Mouse (Mus musculus) embryonic facial prominence, embryonic 12.5 days (tissue): ENCODE results near the gene Ccnl1. TPM values are rescaled to one million over a fixed set of nuclear protein-coding genes. Genes with fewer than 3 reads are reported as not detected.
A peak's percentile ranks its signal among the peaks of the same experiment; 100 is the strongest.

Experiments
- ATAC-seq: fragments of 200-750 bp; cut with Nextera tagmentation; 2 replicates; pipeline ENCODE4 v1.8.0; 2017; ENCODE audit not compliant: insufficient number of reproducible peaks, insufficient read depth, low FRiP score, low TSS enrichment
- H3K27ac ChIP-seq: fragments of 300-500 bp; sonication (generic); 2 replicates; pipeline ENCODE4 v1.5.1; 2016; ENCODE audit warnings: mild to moderate bottlenecking
- H3K27me3 ChIP-seq: fragments of 300-500 bp; sonication (generic); 2 replicates; pipeline ENCODE4 v1.6.1; 2016; ENCODE audit warnings: mild to moderate bottlenecking, moderate library complexity
- H3K36me3 ChIP-seq: fragments of 300-500 bp; sonication (generic); 2 replicates; pipeline ENCODE4 v1.6.1; 2016; ENCODE audit warnings: mild to moderate bottlenecking
- H3K4me1 ChIP-seq: fragments of 300-500 bp; sonication (generic); 2 replicates; pipeline ENCODE4 v1.6.1; 2016
- H3K4me2 ChIP-seq: fragments of 300-500 bp; sonication (generic); replicated peaks from 2 replicates; pipeline ENCODE4 v1.6.1; 2016; ENCODE audit warnings: mild to moderate bottlenecking, moderate library complexity
- H3K4me3 ChIP-seq: fragments of 300-500 bp; sonication (generic); 2 replicates; pipeline ENCODE4 v1.5.1; 2016; ENCODE audit warnings: mild to moderate bottlenecking
- H3K9ac ChIP-seq: fragments of 300-500 bp; sonication (generic); 2 replicates; pipeline ENCODE4 v1.6.1; 2016; ENCODE audit warnings: mild to moderate bottlenecking, moderate library complexity
- H3K9me3 ChIP-seq: fragments of 300-500 bp; sonication (generic); 2 replicates; pipeline ENCODE4 v1.6.1; 2016; ENCODE audit warnings: mild to moderate bottlenecking, moderate library complexity
- WGBS: fragments of 180-500 bp; shearing (Covaris S2); methylation state at CpG from one replicate; pipeline ENCODE4 v1.1.7; 2016; 5-methylcytosine and 5-hydroxymethylcytosine counted together
- polyA plus RNA-seq: library from polyadenylated mRNA; unstranded; fragments of >200 nt; fragmentation: Nextera tagmentation; extraction: Ambion mirVana; gene quantifications from 2 replicates; pipeline ENCODE4 v1.2.1, GENCODE M21; 2016

Ccnl1 gene
- polyA plus RNA-seq, 1 experiment from 2014 or later = 128 TPM

- Histone ChIP-seq H3K9me3 (no peaks in the 10 kb centered on the region), H3K4me1 (no peaks in the 10 kb centered on the region), H3K4me3 (no peak overlapping the region), H3K4me2 (no peak overlapping the region), H3K27me3 (no peaks in the 10 kb centered on the region), H3K27ac (no peak overlapping the region), H3K9ac (no peak overlapping the region), H3K36me3 (no peaks in the 10 kb centered on the region)
- WGBS = 55% methylated on average over 4 of the region's 4 CpGs
- ATAC-seq = no peak
These were observed 45.1 kb downstream of the Ccnl1 start for GRCm38 (mm10) chr3:65912928-65913327.

GRCm38 (mm10) chr3:65912217-65912616 is 45.8 kb downstream of the Ccnl1 start:
- Histone ChIP-seq H3K36me3 (no peaks in the 10 kb centered on the region), H3K9ac (no peak overlapping the region), H3K4me1 (no peaks in the 10 kb centered on the region), H3K4me3 (no peak overlapping the region), H3K27ac (no peak overlapping the region), H3K9me3 (no peaks in the 10 kb centered on the region), H3K4me2 (no peak overlapping the region), H3K27me3 (no peaks in the 10 kb centered on the region)
- 78% methylated on average over 11 of the region's 11 CpGs for WGBS
- no peak for ATAC-seq

- no peak overlapping the region for H3K4me3 ChIP-seq
- no peak for ATAC-seq
- H3K4me2 ChIP-seq = no peak overlapping the region
- H3K27ac ChIP-seq = no peak overlapping the region
- WGBS = 87% methylated on average over 3 of the region's 3 CpGs
- H3K9ac ChIP-seq = no peak overlapping the region
- no peaks in the 10 kb centered on the region for H3K9me3 ChIP-seq
- no peaks in the 10 kb centered on the region for H3K36me3 ChIP-seq
- H3K27me3 ChIP-seq = no peaks in the 10 kb centered on the region
- no peaks in the 10 kb centered on the region for H3K4me1 ChIP-seq
These were observed 46.8 kb downstream of the Ccnl1 start for GRCm38 (mm10) chr3:65911265-65911664.

GRCm38 (mm10) chr3:65909454-65909853 is 48.6 kb downstream of the Ccnl1 start:
- Histone ChIP-seq H3K27me3 (no peaks in the 10 kb centered on the region), H3K4me3 (no peak overlapping the region), H3K36me3 (no peaks in the 10 kb centered on the region), H3K9ac (no peak overlapping the region), H3K27ac (no peak overlapping the region), H3K4me2 (no peak overlapping the region), H3K9me3 (no peaks in the 10 kb centered on the region), H3K4me1 (peaks cover 8% of the 10 kb centered on the region)
- 82% methylated on average over 2 of the region's 2 CpGs for WGBS
- peak; percentile 67; the same call in 1 of the 2 replicates for ATAC-seq

GRCm38 (mm10) chr3:65907536-65907935 is 50.5 kb downstream of the Ccnl1 start:
- 94% methylated on average over 4 of the region's 4 CpGs for WGBS
- Histone ChIP-seq H3K9ac (no peak overlapping the region), H3K4me3 (no peak overlapping the region), H3K4me2 (no peak overlapping the region), H3K27ac (no peak overlapping the region), H3K4me1 (peaks cover 15% of the 10 kb centered on the region), H3K9me3 (no peaks in the 10 kb centered on the region), H3K36me3 (no peaks in the 10 kb centered on the region), H3K27me3 (no peaks in the 10 kb centered on the region)
- ATAC-seq = no peak

GRCm38 (mm10) chr3:65905281-65906169 is 52.5 kb downstream of the Ccnl1 start:
- 25% methylated on average over 7 of the region's 7 CpGs for WGBS
- Histone ChIP-seq H3K9me3 (no peaks in the 10 kb centered on the region), H3K4me3 (no peak overlapping the region)

GRCm38 (mm10) chr3:65904711-65905110 is 53.3 kb downstream of the Ccnl1 start:
- H3K9me3 ChIP-seq = no peaks in the 10 kb centered on the region
- H3K36me3 ChIP-seq = no peaks in the 10 kb centered on the region
- no peak overlapping the region for H3K9ac ChIP-seq
- H3K4me3 ChIP-seq = no peak overlapping the region
- peaks cover 15% of the 10 kb centered on the region for H3K4me1 ChIP-seq
- no peak for ATAC-seq
- H3K27ac ChIP-seq = peak overlapping the region; percentile 65; the same call in 1 of the 2 replicates
- 11% methylated on average over 6 of the region's 6 CpGs for WGBS
- peak overlapping the region; percentile 12; the same call in 1 of the 2 replicates for H3K4me2 ChIP-seq
- H3K27me3 ChIP-seq = no peaks in the 10 kb centered on the region

More at GRCm38 (mm10) chr3:65905281-65906169, 52.5 kb downstream of the Ccnl1 start:
- Histone ChIP-seq H3K9ac (no peak overlapping the region), H3K27ac (peak overlapping the region; percentile 30; the same call in 1 of the 2 replicates), H3K4me1 (peaks cover 15% of the 10 kb centered on the region), H3K27me3 (no peaks in the 10 kb centered on the region), H3K36me3 (no peaks in the 10 kb centered on the region), H3K4me2 (no peak overlapping the region)
- peak; percentile 38; the same call in 1 of the 2 replicates for ATAC-seq

GRCm38 (mm10) chr3:65904106-65904505 is 53.9 kb downstream of the Ccnl1 start:
- 0 out of 2 replicates have a peak, but pooled peaks have one; percentile 53 for ATAC-seq
- peak overlapping the region; percentile 65; the same call in 1 of the 2 replicates for H3K27ac ChIP-seq
- no peaks in the 10 kb centered on the region for H3K27me3 ChIP-seq
- no peaks in the 10 kb centered on the region for H3K9me3 ChIP-seq
- H3K4me2 ChIP-seq = peak overlapping the region; percentile 12; the same call in 1 of the 2 replicates
- H3K36me3 ChIP-seq = no peaks in the 10 kb centered on the region
- no peak overlapping the region for H3K4me3 ChIP-seq
- H3K4me1 ChIP-seq = peaks cover 15% of the 10 kb centered on the region
- 7% methylated on average over 4 of the region's 4 CpGs for WGBS
- H3K9ac ChIP-seq = no peak overlapping the region

- Histone ChIP-seq H3K4me3 (no peak overlapping the region), H3K4me1 (peaks cover 4% of the 10 kb centered on the region), H3K9me3 (no peaks in the 10 kb centered on the region), H3K27ac (no peak overlapping the region), H3K27me3 (no peaks in the 10 kb centered on the region), H3K36me3 (no peaks in the 10 kb centered on the region), H3K9ac (no peak overlapping the region), H3K4me2 (no peak overlapping the region)
- 47% methylated on average over 8 of the region's 8 CpGs for WGBS
- ATAC-seq = no peak
These were observed 59.3 kb downstream of the Ccnl1 start for GRCm38 (mm10) chr3:65898598-65899278.

- 62% methylated on average over 3 of the region's 3 CpGs for WGBS
- H3K4me3 ChIP-seq = no peak overlapping the region
- H3K9ac ChIP-seq = no peak overlapping the region
- H3K4me2 ChIP-seq = no peak overlapping the region
- no peaks in the 10 kb centered on the region for H3K9me3 ChIP-seq
- H3K4me1 ChIP-seq = no peaks in the 10 kb centered on the region
- ATAC-seq = no peak
- H3K27ac ChIP-seq = no peak overlapping the region
- no peaks in the 10 kb centered on the region for H3K27me3 ChIP-seq
- H3K36me3 ChIP-seq = no peaks in the 10 kb centered on the region
These were observed 60.6 kb downstream of the Ccnl1 start for GRCm38 (mm10) chr3:65897233-65897993.
